Mouse (Mus musculus) cerebellum, adult 9-11 months (tissue): ENCODE measurements at regions not wholly inside any gene's neighbourhood (a gene's known extent, or its start where the extent isn't known, plus 50 kb on each side); places are given as distances from the start of the nearest gene placed in this dataset.

Source experiments
- DNase-seq: peaks from one replicate; pipeline ENCODE4 v3.0.0; 2022

- no peak for DNase-seq
Observed at GRCm38 (mm10) chr3:70097813-70098212, 90.4 kb downstream of the Otol1 start.

GRCm38 (mm10) chr3:70102091-70102490 is 94.7 kb downstream of the Otol1 start:
- DNase-seq = peak; percentile 6

GRCm38 (mm10) chr3:70102593-70103213 is 95.3 kb downstream of the Otol1 start:
- peak; percentile 31 for DNase-seq

GRCm38 (mm10) chr3:70103983-70104827 is 96.8 kb downstream of the Otol1 start:
- peak; percentile 56 for DNase-seq

- peak; percentile 60 for DNase-seq
Observed at GRCm38 (mm10) chr3:70104828-70105399, 97.5 kb downstream of the Otol1 start.

- DNase-seq = no peak
Observed at GRCm38 (mm10) chr3:70105561-70105960, 98.1 kb downstream of the Otol1 start.

- DNase-seq = no peak
Observed at GRCm38 (mm10) chr3:70106141-70106540, 98.7 kb downstream of the Otol1 start.

GRCm38 (mm10) chr3:70126212-70126611 is 118.8 kb downstream of the Otol1 start:
- no peak for DNase-seq

GRCm38 (mm10) chr3:70130241-70131029 is 123.0 kb downstream of the Otol1 start:
- no peak for DNase-seq

GRCm38 (mm10) chr3:70134963-70135362 is 127.5 kb downstream of the Otol1 start:
- no peak for DNase-seq

GRCm38 (mm10) chr3:70138488-70138887 is 131.1 kb downstream of the Otol1 start:
- no peak for DNase-seq

- no peak for DNase-seq
Observed at GRCm38 (mm10) chr3:70138926-70139325, 131.5 kb downstream of the Otol1 start.

GRCm38 (mm10) chr3:70145728-70146127 is 138.3 kb downstream of the Otol1 start:
- DNase-seq = no peak

- no peak for DNase-seq
Observed at GRCm38 (mm10) chr3:70151156-70151555, 143.7 kb downstream of the Otol1 start.

GRCm38 (mm10) chr3:70160043-70160442 is 152.6 kb downstream of the Otol1 start:
- no peak for DNase-seq

GRCm38 (mm10) chr3:70171667-70172066 is 164.3 kb downstream of the Otol1 start:
- no peak for DNase-seq

GRCm38 (mm10) chr3:70176391-70176790 is 169.0 kb downstream of the Otol1 start:
- DNase-seq = no peak

- DNase-seq = no peak
Observed at GRCm38 (mm10) chr3:70181611-70182010, 174.2 kb downstream of the Otol1 start.

GRCm38 (mm10) chr3:70190741-70191140 is 183.3 kb downstream of the Otol1 start:
- no peak for DNase-seq

- no peak for DNase-seq
Observed at GRCm38 (mm10) chr3:70196671-70197070, 189.3 kb downstream of the Otol1 start.

GRCm38 (mm10) chr3:70198890-70199289 is 191.5 kb downstream of the Otol1 start:
- DNase-seq = no peak

- DNase-seq = no peak
Observed at GRCm38 (mm10) chr3:70201334-70201943, 194.0 kb downstream of the Otol1 start.

- DNase-seq = no peak
Observed at GRCm38 (mm10) chr3:70215195-70215594, 207.8 kb downstream of the Otol1 start.
